Mouse (Mus musculus): ENCODE measurements around the gene Mms19.
"Not testable (repeated sequence)": the region's sequence is repeated elsewhere in the genome, so short reads cannot be mapped to it uniquely, and the experiment has no call there.

Mms19 gene

DNA sequence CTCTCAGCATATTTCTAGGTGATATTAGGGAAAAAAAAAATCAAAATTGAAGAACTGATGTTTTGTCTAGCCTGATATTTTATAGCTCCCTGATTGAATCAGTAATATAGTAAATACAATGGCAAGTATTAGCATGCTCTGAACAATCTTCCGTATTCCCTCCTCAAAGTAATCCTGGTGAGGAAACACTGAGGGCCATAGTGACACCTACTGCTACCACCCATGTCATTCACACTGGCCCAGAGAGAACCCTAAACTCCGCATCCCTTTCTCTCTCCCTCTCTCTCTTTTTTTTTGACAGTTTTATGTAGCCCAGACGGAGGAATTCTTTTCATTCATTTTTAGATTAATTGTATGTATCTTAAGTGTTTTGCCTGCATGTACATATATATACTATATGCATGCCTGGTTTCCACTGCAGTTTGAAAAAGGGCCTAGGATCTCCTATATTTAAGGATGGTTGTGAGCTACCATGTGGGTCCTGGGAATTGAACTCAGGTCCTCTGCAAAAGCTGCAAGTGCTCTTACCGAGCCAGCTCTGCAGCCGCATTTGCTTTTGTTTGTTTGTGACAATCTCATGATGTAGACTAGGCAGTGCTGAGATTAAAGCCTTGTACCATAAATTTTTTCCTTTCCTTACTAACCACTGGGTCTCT, 60.4 kb downstream of the Mms19 start:
- DNase-seq: no peak

DNA sequence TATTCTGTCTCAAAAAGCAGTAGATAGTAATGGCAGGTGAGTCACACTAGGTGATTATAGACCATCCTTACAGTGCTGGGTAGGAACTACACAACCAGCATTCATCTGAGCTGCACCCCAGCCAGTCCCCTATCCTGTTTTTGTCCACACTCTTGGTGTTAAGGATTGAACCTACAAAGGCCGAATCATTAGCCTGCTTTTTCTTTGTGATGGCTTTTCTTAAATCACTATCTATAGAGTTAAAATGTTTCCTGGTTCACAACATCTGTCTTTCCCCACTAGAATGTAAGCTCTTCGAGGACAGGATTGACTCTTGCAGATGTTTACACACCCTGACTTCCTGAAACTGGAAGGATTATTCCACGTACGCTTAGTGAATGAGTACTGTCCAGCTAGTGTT, 61.5 kb downstream of the Mms19 start:
- DNase-seq: no peak

DNA sequence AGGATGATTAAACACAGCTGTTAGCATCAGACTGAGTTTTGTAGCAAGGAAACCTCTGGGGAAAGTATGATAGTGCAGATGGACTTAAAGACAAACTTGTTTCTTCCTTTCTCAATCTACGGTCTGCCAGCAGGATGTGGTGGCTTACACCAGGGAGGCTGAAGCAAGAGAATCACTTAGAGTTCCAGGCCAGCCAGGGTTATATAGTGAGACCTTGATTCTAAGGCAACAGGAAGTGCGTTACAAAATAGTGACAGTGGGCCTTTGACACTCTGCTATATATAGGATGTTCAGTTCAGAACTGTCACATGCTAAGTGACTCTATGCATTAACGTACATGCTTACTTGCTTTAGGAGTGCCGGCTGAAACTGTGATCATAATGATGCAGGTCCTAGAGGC, 64.1 kb downstream of the Mms19 start:
- DNase-seq: no peak

DNA sequence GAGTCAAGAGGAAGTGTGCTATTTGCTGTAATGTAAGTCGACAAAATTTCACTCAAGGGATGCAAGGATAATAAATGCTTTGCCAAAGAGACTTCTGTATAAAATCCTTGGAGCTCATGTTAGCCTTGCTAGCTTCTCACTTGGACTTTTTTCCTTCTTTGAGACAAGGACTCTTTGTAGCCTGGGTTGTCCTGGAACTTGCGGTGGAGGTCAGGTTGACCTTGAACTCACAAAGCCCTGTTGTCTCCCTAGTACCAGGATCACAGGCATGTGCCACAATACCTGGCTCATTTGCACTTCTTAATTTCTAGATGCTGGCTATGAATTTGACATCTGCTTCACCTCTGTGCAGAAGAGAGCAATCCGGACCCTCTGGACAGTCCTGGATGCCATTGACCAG, 65.7 kb downstream of the Mms19 start:
- DNase-seq: no peak

DNA sequence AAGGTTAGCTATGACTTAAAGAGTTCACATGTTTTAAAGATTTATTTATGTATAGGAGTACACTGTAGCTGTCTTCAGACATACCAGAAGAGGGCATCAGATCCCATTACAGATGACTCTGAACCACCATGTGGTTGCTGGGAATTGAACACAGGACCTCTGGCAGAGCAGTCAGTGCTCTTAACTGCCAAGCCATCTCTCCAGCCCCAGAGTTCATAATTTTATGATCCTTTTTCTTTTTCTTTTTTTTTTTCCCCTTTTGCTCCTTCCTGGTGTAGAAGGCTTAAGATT, 66.4 kb downstream of the Mms19 start:
- not testable (repeated sequence) for DNase-seq

DNA sequence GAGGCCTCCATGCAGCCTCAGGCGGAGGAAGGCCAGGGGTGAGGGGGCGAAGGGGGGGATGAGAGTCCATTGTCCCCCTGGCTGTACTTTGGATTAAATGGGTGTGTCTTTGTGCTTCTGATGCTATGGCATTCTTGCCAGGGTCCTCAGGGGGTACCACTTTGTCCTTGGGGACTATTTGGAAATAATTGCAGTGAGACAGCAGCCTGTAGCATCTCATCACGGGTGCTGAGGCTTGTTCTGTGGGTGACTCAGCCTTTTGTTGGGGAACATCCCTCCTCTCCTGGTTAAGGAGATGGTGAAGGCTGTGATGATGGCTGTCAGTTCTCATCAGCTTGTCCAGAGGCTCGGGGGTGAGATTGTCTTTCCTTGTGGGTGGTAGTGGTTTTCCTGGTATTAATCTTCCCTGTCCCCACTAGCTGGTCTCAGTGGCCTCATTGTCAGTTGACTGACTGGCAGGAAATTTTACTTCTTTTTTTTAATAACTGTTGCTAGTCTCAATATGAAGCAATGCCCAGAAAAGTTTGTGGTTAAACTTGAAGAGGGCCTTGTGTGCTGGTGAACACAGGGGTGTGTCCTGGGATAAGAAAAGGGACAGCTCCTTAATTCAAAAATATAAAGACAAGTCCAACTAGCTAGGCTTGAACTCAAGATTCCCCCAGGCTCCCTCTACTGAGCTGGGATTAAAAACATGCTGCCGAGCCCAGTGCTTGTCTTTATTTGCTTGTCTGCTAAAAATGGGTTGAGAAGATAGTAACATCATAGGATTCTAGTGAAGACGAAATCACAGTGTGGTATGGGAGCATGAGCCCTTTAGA, 67.0 kb downstream of the Mms19 start:
- DNase-seq: no peak

DNA sequence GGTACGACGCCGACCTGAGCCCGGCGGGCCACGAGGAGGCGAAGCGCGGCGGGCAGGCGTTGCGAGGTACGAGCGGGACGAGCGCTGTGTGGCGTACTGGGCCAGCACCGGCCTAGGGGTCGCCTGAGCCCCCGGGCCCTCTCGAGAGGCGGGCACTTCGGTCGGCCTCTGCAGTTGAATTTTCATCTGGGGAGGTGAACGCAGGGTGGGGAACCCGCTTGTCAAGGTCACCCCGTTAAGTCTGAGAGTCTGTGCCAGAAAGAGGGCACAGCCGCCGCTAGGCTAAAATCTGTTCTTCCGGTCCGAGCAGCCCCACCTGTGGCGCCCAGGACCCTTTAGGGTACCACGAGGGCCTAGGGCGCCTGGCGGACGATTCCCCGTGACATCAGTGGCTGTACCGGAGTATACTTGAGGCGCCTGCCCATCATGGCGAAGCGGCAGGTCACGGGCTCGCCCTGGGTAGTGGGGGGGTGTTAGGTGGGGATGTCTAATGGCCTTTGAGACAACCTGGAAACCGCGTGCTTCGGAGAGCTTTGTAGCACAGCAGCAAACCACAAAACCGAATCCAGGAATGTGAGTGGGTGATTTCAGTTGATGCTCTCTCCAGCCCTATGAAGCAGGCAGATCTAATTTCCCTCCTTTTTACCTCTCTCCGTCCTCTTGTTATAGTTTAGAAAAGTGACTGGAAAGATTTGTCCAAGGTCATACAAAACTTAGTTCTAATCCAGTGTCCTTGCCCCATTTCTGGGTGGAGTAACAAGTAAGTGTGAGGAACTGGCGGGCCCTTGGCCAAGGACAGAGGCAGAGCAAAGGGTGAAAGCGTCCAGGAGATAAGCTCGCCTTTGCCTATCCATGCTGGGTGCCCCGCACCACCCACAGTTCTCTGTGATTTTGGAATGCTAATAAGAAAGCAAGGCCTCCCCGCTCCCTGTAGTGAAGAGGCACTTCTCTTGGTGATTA, 68.6 kb downstream of the Mms19 start:
- peak; percentile 62 for DNase-seq

DNA sequence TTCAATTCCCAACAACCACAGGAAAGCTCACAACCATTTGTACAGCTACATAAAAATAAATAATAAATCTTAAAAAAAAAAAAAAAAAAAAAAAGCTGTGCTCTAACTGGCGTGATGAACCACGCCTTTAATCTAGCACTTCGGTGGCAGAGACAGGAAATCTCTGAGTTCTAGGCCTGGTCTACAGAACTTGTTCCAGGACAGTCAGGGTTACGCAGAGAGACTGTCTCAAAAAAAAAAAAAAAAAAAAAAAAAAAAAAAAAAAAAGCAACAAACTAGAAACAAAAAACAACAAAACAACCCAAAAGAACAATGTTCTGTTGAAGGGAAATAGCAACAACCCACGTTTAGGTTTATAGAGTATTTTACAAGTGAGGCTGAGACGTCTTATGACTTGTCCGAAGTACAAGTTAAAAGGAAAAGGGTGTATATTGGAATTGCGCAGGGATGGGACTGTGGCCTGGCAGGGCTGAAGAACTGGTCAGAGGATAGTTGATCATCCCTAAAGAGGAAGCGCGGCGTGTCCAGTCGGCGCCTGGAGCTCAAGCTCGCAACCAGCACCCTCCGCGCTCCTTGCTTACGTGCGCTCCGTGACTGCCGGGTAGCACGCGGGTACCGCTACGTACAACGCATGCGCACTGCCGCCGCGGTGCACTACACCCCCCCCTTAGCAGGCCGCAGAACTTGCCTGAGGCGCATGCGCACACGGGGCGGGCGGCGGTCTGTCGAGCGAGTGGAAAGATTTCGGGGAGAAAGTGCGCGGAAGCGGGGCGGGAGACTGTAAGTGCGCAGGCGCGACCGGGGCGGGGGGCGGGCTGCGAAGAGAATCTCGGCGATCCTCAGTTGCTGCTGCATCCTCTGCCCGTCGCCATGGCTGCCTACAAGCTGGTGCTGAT, 69.5 kb downstream of the Mms19 start, which contains the start of gene Pgam1:
Gene Pgam1, plus strand, starts transcription at position 746 of the 896 bp plus-strand sequence.
- peak; percentile 97 for DNase-seq

DNA sequence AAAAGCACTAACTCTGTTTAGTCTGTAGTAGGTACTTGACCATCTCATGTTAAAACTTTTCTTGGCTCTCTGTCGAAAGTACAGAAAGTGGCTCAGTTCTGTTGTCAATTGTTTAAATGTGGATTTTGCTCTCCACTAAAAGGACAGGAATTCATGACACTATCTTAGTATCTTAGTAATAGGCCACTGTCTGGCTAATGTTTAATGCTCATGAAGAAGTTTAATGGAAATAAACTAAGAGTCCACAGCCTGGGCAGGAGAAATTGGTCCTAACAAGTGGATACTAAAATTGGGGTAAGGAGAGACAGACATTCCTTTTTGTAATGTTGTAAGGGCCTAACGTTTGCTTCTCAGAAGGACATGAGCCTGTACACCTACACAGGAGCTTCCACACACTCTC, 70.6 kb downstream of the Mms19 start:
- no peak for DNase-seq

DNA sequence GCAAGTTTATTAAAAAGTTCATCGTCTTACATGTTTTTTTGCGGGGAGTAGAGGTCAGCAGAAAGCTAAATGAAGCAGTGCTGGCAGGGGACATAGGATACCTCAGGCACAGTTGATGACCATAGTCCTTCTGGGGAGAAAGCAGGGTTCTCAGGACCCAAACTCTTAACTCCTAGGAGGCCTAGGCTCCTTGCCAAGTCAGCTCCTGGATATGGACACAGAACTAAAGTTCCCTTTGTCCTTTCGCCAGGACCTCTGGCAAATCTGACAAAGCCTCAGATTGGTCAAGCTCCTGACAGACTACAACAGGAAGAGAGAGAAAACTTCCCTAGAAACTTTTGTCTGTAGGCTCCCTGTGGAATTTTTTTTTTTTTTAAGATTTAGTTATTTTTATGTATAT, 72.2 kb downstream of the Mms19 start:
- DNase-seq: no peak

DNA sequence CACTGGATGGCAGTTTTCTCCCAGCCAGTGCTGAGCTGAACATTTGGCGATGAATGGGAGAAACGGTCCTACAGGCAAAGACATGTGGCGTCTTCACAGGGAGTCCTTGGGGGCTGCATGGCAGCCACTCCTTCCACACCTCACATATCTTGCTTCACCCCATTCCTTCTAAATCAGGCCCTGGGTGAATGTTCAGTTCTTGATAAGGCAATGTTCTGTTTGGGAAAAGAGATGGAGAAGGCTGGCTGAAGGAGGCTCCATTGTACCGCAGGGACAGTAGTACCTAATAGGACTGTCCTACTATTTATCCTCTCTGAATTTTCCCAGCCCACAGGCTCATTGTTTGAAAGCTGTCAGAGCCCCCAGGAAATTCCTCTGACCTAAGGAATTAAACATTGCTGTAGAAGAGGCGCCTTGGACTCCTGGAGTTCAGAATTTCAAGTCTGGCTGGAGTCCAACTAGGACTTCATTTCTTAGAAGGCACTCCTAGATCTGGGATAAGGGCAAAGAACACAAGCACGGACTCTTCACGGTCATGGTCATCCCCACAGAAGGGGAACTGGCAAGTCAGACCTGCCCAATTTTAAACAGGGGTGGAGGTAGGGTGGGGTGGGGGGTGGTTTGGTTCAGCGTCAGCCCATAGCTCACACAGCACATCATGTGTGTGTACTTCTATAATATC, 73.7 kb downstream of the Mms19 start:
- no peak for DNase-seq

DNA sequence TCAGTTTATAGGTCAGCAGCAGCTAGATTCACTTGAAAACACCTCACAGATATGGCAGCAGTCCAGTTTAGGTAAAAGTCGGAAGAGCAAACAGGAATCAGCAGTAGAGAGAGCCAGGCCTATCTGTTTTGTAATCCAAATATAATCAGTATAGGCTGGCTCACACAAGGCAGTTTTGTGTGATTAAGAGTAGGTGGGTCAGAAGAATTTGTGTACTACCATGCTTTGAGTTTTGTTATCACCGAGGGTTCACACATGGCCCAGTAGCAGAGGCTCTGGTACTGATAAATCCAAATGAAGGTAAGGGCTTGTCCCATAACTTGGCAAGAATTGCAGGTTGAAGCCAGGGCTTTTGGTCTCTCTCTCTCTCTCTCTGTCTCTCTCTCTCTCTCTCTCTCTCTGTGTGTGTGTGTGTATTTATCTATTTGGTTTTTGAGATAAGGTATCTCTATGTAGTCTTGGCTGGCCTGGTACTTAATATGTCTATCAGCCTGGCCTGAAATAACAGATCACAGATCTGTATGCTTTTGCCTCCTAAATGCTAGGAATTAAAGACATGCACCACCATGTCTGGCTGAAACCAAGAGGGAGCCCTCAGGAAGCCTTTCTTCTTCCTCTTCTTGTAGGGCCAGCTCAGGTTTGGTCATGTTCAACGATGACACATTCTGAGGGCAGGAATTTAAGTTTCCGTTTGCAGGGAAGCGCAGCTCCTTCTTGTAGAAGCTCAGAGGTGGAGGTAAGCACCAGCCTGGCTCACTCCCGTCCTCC, 74.5 kb downstream of the Mms19 start:
- no peak for DNase-seq

DNA sequence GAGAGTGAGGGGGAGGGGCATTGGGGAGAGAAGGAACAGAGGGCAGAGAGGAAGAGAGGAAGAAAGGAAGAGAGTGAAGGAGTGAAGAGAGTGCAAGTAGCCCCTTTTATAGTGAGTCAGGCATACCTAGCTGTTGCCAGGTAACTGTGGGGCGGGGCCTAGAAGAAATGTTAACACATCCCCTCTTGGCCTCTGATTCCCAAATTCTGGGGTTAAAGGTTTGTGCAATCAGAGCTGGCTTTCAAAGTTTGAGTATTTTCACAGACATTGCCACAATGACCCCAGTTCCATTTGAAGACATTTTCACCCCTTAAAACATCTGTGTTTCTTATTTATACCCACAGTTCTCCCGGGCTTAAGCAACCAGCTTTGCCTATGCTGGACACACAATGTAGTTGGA, 75.7 kb downstream of the Mms19 start:
- DNase-seq: no peak

DNA sequence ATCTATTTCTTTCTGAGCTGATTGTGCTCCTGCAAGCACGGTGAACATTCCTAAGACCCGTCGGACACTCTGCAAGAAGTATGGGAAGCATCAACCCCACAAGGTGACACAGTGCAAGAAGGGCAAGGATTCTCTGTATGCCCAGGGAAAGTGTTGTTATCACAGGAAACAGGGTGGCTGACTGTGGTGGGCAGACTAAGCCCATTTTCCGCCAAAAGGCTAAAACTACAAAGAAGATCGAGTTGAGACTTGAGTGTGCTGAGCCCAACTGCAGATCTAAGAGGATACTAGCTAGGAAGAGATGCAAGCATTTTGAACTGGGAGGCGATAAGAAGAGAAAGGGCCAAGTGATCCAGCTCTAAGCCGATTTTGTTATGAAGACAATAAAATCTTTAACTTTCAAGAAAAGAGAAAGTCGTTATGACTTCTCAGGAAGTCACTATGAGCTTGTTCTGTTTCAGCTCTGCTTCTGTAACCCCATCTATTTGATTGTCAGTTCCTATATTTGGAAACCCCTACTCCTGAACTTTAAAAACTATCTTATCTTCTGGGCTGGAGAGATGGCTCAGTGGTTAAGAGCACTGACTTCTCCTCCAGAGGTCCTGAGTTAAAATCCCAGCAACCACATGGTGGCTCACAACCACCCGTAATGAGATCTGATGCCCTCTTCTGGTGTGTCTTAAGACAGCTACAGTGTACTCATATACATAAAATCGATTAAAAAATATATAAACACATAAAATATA, 77.9 kb downstream of the Mms19 start:
- no peak for DNase-seq

DNA sequence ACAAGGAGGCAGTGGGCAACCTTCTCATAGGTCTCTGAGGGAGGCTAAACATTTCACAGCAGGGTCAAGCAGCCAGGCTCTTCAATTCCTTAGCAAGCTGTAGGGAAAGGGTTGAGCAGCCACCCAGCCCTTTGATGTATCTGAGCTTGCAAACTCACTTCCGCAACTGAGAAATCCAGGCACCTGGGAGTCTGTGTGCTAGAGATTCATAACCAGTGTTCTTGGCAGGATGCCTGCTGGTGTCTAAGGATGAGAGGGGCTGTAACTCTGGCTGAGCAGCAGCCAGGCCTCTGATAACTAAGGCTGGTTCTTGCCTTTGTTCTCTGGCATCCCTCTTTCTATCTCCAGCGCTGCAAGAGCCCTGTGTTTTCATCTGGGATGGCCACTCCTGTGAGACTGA, 79.3 kb downstream of the Mms19 start:
- no peak for DNase-seq

DNA sequence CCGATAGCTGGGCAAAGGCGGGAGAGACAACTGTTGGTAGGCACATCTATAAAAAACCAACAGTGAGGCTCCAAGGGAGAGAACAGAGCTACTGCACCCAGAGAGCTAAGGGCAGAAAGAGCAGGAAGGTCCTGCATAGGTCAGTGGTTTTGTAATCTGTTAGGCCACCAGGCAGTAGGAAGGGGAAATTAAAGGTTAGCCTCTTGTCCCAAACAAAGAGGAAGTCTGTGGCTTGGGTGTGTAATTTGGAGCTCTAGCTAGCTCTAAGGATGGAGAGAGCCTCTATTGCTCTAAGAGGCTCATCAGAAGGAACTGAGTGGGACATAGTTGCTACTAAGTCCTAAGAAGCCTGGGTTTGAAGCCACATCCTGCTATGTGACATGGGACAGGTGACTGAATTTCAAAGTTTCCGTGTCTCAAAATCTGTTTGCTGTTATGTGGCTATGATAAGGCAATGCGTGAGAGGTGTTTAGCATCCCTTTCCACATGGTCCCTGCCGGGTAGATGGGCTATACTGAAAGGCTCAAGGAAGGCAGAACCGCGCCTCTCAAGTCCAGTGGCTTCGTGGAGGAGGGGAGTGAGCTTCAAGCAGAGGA, 80.4 kb downstream of the Mms19 start:
- DNase-seq: no peak

DNA sequence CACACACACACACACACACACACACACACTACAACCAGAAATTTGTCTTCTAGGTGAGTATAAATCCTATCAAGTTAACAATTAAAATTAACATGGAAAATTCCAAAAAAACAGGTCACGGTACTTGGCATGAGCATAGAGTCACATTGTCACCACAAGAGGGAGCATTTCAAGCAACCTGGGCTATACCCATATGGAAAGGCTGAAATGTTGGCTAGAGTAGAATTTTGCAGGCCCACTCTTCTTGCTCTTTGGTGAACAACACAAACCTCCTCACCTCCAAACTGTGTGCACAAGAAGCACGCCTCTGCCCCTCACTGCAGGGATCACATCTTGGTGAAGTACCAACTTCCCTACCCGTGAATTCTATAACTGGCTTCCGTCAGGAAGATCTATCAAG, 82.1 kb downstream of the Mms19 start:
- peak; percentile 35 for DNase-seq

DNA sequence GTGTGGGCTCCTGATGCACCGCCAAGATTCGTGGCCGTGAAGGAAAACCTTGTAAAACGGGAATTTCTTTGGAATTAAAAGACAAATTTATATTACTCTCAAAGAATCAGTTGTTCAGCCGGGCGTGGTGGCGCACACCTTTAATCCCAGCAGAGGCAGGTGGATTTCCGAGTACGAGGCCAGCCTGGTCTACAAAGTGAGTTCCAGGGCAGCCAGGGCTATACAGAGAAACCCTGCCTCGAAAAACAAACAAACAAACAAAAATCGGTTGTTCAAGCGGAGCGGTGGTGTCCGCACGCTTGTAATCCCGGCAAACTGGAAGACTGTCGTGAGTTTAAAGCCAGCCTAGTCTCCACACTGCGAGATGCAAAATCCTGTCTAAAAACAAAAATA, 84.6 kb downstream of the Mms19 start:
- DNase-seq: no peak

DNA sequence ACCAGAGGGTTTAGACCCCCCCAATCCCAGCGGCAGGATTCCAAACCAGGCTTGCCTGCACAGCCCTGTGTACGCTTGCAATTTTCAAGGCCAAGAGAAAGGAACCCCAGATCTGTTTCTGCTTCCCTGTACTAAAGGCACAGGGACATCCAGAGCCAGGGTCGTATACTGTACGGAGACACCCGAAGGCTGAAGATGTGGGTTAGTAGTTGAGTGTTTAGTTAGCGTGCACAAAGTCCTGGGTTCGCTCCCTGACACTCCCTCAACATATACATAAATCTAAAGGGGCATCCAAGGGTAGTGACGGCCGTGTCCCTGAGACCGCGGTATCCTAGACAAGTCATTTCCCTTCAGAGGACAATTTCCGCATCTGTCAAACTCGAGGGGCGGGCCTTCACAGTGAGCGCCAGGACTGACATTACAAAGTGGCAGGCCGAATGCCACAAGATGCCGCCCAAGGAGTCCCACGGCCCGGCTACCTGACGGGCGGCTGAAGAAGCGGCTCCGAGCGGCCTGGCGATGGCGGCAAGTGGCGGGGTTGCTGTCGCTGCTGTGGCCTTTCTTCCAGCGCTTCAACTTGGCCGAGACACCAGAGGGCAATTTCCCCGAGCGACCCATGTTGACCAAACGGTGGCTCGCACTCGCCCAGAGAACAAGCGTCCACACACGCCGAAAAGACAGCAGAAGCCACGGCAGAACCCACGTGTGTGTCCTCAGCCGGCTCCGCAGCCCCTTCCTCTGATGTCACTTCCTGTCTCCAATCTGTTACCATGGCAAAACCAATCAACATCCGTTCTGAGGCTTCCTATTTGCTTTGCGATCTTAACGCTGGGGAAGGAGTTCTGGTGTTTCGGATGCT, 85.3 kb downstream of the Mms19 start, which contains the start of gene Rrp12:
Gene Rrp12, minus strand, starts transcription at position 714 of the 859 bp plus-strand sequence.
- DNase-seq: peak; percentile 70

Data from cerebellum, adult 11 months (tissue).